Mouse (Mus musculus) MEL (cell line): Measurements from ENCODE around the gene Tcea3. TPM values are rescaled to one million over a fixed set of nuclear protein-coding genes. Genes with fewer than 3 reads are reported as not detected.

ENCODE experiments used
- DNase-seq: peaks from one replicate; pipeline ENCODE4 v3.0.0; 2011; ENCODE audit warnings: low read depth, low spot score
- H3K27ac ChIP-seq: 2 replicates; pipeline ENCODE4 v1.5.1; 2012; ENCODE audit warnings: low read depth, mild to moderate bottlenecking, control low read depth, low read length, moderate library complexity; ENCODE audit not compliant: control insufficient read depth
- H3K27me3 ChIP-seq, 2 experiments: fragments of 150-350 bp in 1 of 2; sonication (generic) in 1 of 2; 2 replicates each; pipeline ENCODE4 v1.6.1; 2012; ENCODE audit warnings: low read length in 2 of 2, mild to moderate bottlenecking in 2 of 2, improper control_type of control experiment in 1 of 2, moderate library complexity in 1 of 2; ENCODE audit not compliant: insufficient read depth in 2 of 2, control insufficient read depth in 1 of 2
- H3K36me3 ChIP-seq, 2 experiments: 2 replicates each; pipeline ENCODE4 v1.6.1; 2012 to 2014; ENCODE audit warnings: low read length in 2 of 2, improper control_type of control experiment in 1 of 2, inconsistent platforms in 1 of 2, mild to moderate bottlenecking in 1 of 2; ENCODE audit not compliant: insufficient read depth in 2 of 2, control insufficient read depth in 1 of 2
- H3K4me1 ChIP-seq, 2 experiments: fragments of 150-350 bp in 1 of 2; sonication (generic) in 1 of 2; 2 replicates each; pipeline ENCODE4 v1.6.1; 2012; ENCODE audit warnings: low read length in 2 of 2, improper control_type of control experiment in 1 of 2, mild to moderate bottlenecking in 1 of 2; ENCODE audit not compliant: insufficient read depth in 2 of 2, control insufficient read depth in 1 of 2
- H3K4me3 ChIP-seq, 2 experiments: fragments of 150-350 bp in 1 of 2; sonication (generic) in 1 of 2; 2 replicates each; pipeline ENCODE4 v1.5.1; 2012; ENCODE audit warnings: low read depth in 2 of 2, low read length in 2 of 2, mild to moderate bottlenecking in 2 of 2, moderate library complexity in 2 of 2, control low read depth in 1 of 2, improper control_type of control experiment in 1 of 2; ENCODE audit not compliant: control insufficient read depth in 1 of 2, insufficient read depth in 1 of 2
- H3K79me2 ChIP-seq: 2 replicates; pipeline ENCODE4 v1.6.1; 2012; ENCODE audit warnings: mild to moderate bottlenecking, low read length, moderate library complexity; ENCODE audit not compliant: control insufficient read depth, poor library complexity, insufficient read depth
- H3K9ac ChIP-seq: 2 replicates; pipeline ENCODE4 v1.6.1; 2012; ENCODE audit warnings: low read depth, mild to moderate bottlenecking, control low read depth, low read length, moderate library complexity; ENCODE audit not compliant: control insufficient read depth, poor library complexity, severe bottlenecking
- H3K9me3 ChIP-seq: fragments of 150-350 bp; sonication (generic); replicated peaks from 2 replicates; pipeline ENCODE4 v1.6.1; 2012; ENCODE audit warnings: mild to moderate bottlenecking, low read length, improper control_type of control experiment, moderate library complexity; ENCODE audit not compliant: insufficient read depth
- CHD1 ChIP-seq: IDR thresholded peaks from 2 replicates; pipeline ENCODE4 v1.6.1; 2012; ENCODE audit warnings: low read depth, mild to moderate bottlenecking, inconsistent platforms, low read length, improper control_type of control experiment
- CHD2 ChIP-seq: IDR thresholded peaks from 2 replicates; pipeline ENCODE4 v1.6.1; 2011; ENCODE audit warnings: low read length, improper control_type of control experiment
- EP300 ChIP-seq, 2 experiments: IDR thresholded peaks; 2 replicates each; pipeline ENCODE4 v1.6.1; 2011; ENCODE audit warnings: improper control_type of control experiment in 2 of 2, low read length in 2 of 2, low read depth in 1 of 2, mild to moderate bottlenecking in 1 of 2
- ETS1 ChIP-seq: IDR thresholded peaks from 2 replicates; pipeline ENCODE4 v1.6.1; 2012; ENCODE audit warnings: low read depth, mild to moderate bottlenecking, inconsistent platforms, low read length, improper control_type of control experiment, moderate library complexity
- GABPA ChIP-seq: IDR thresholded peaks from 2 replicates; pipeline ENCODE4 v1.6.1; 2012; ENCODE audit warnings: low read depth, mild to moderate bottlenecking, inconsistent platforms, low read length, improper control_type of control experiment, moderate library complexity
- HCFC1 ChIP-seq: IDR thresholded peaks from 2 replicates; pipeline ENCODE4 v1.6.1; 2012; ENCODE audit warnings: low read depth, mild to moderate bottlenecking, inconsistent platforms, low read length, improper control_type of control experiment, moderate library complexity
- JUND ChIP-seq: IDR thresholded peaks from 2 replicates; pipeline ENCODE4 v1.6.1; 2011; ENCODE audit warnings: low read depth, mild to moderate bottlenecking, improper control_type of control experiment, low read length
- KAT2A ChIP-seq: conservative IDR thresholded peaks from 2 replicates; pipeline ENCODE4 v1.6.1; 2012; ENCODE audit warnings: low read depth, low read length, improper control_type of control experiment, inconsistent platforms
- MAX ChIP-seq: IDR thresholded peaks from 2 replicates; pipeline ENCODE4 v1.6.1; 2011; ENCODE audit warnings: low read length, improper control_type of control experiment
- MEF2A ChIP-seq: IDR thresholded peaks from 2 replicates; pipeline ENCODE4 v1.6.1; 2014; ENCODE audit warnings: low read depth, mild to moderate bottlenecking, inconsistent platforms, low read length, improper control_type of control experiment; ENCODE audit not compliant: poor library complexity, insufficient replicate concordance, severe bottlenecking; ENCODE audit errors: extremely low read depth
- MXI1 ChIP-seq: IDR thresholded peaks from 2 replicates; pipeline ENCODE4 v1.6.1; 2011; ENCODE audit warnings: mild to moderate bottlenecking, low read depth, low read length, improper control_type of control experiment
- MYB ChIP-seq: IDR thresholded peaks from 2 replicates; pipeline ENCODE4 v1.6.1; 2011; ENCODE audit warnings: mild to moderate bottlenecking, low read depth, low read length, improper control_type of control experiment
- NELFE ChIP-seq: IDR thresholded peaks from 2 replicates; pipeline ENCODE4 v1.6.1; 2011; ENCODE audit warnings: low read depth, low read length, improper control_type of control experiment
- POLR2AphosphoS2 ChIP-seq: IDR thresholded peaks from 2 replicates; pipeline ENCODE4 v1.6.1; 2011; ENCODE audit warnings: low read length, improper control_type of control experiment
- POLR2AphosphoS5 ChIP-seq: IDR thresholded peaks from 2 replicates; pipeline ENCODE4 v1.6.1; 2012; ENCODE audit warnings: low read depth, borderline replicate concordance, mild to moderate bottlenecking, inconsistent platforms, low read length, moderate library complexity, mixed read lengths
- SIN3A ChIP-seq: IDR thresholded peaks from 2 replicates; pipeline ENCODE4 v1.6.1; 2012; ENCODE audit warnings: low read length, improper control_type of control experiment, inconsistent platforms
- SMC3 ChIP-seq: IDR thresholded peaks from 2 replicates; pipeline ENCODE4 v1.6.1; 2011; ENCODE audit warnings: low read depth, low read length, improper control_type of control experiment
- TAL1 ChIP-seq: IDR thresholded peaks from 2 replicates; pipeline ENCODE4 v1.6.1; 2012; ENCODE audit warnings: mild to moderate bottlenecking, inconsistent platforms, low read length, moderate library complexity, mixed read lengths
- UBTF ChIP-seq: IDR thresholded peaks from 2 replicates; pipeline ENCODE4 v1.6.1; 2012; ENCODE audit warnings: low read depth, mild to moderate bottlenecking, inconsistent platforms, low read length, improper control_type of control experiment, moderate library complexity, borderline replicate concordance; ENCODE audit not compliant: insufficient read depth
- USF1 ChIP-seq: IDR thresholded peaks from 2 replicates; pipeline ENCODE4 v1.6.1; 2014; ENCODE audit warnings: low read depth, mild to moderate bottlenecking, inconsistent platforms, low read length, improper control_type of control experiment, moderate library complexity
- ZC3H11A ChIP-seq: IDR thresholded peaks from 2 replicates; pipeline ENCODE4 v1.6.1; 2012; ENCODE audit warnings: low read depth, mild to moderate bottlenecking, inconsistent platforms, low read length, improper control_type of control experiment
- ZMIZ1 ChIP-seq: IDR thresholded peaks from 2 replicates; pipeline ENCODE4 v1.6.1; 2012; ENCODE audit warnings: low read depth, mild to moderate bottlenecking, inconsistent platforms, low read length, improper control_type of control experiment, moderate library complexity
- ZNF384 ChIP-seq: IDR thresholded peaks from 2 replicates; pipeline ENCODE4 v1.6.1; 2012; ENCODE audit warnings: low read depth, mild to moderate bottlenecking, inconsistent platforms, low read length, improper control_type of control experiment
- polyA plus RNA-seq, 2 experiments: library from polyadenylated mRNA; stranded (reverse) in 1 of 2; unstranded in 1 of 2; fragments of >175 nt in 1 of 2; fragments of >200 nt in 1 of 2; gene quantifications; 2 replicates each; pipeline versions ENCODE4 v1.2.1 to v1.2.4; 2012; ENCODE audit warnings: low replicate concordance in 2 of 2, low read depth in 1 of 2; ENCODE audit not compliant: insufficient read length in 2 of 2, insufficient read depth in 1 of 2, missing spikeins in 1 of 2
- total RNA-seq: library from RNA; depleted of rRNA; stranded (reverse); fragments of 300-350 nt; gene quantifications from 2 replicates; pipeline ENCODE4 v1.2.3, GENCODE M21; 2012; rRNA removed

Tcea3 gene
- not detected in 2 replicates for total RNA-seq
- not detected for polyA plus RNA-seq

- H3K9ac ChIP-seq, result no peak within 1 kb of the TSS
- no peak for DNase-seq
- no peak within 1 kb of the TSS for H3K4me3 ChIP-seq
- H3K27me3 ChIP-seq, result peaks cover 0 to 3% of the 10 kb centered on the region in 2 experiments; a peak in 2 of 4 replicates
- H3K9me3 ChIP-seq, result no peaks in the 10 kb centered on the region
- no peak for TF ChIP-seq HCFC1
- TF ChIP-seq GABPA, result no peak
- TF ChIP-seq MAX, result no peak
- TF ChIP-seq NELFE, result no peak
- TF ChIP-seq TAL1, result no peak
- TF ChIP-seq MXI1, result no peak
- TF ChIP-seq UBTF, result no peak
- TF ChIP-seq POLR2AphosphoS2, result no peak
- no peak for TF ChIP-seq EP300 (IDR thresholded peaks at IDR 0.05; ENCODE audit: low read depth in 1 of 2, low read length in 2 of 2)
- no peak for TF ChIP-seq MYB
- no peak for TF ChIP-seq SMC3
- TF ChIP-seq CHD2, result no peak
- H3K27ac ChIP-seq, result no peak within 1 kb of the TSS
- no peaks in the 10 kb centered on the region for H3K36me3 ChIP-seq
- no peaks in the 10 kb centered on the region for H3K79me2 ChIP-seq
- H3K4me1 ChIP-seq, result no peaks in the 10 kb centered on the region
Observed at GRCm38 (mm10) chr4:136247729-136248463, at the start of gene Tcea3. Gene Tcea3, plus strand, starts transcription at chr4:136247729.

DNA sequence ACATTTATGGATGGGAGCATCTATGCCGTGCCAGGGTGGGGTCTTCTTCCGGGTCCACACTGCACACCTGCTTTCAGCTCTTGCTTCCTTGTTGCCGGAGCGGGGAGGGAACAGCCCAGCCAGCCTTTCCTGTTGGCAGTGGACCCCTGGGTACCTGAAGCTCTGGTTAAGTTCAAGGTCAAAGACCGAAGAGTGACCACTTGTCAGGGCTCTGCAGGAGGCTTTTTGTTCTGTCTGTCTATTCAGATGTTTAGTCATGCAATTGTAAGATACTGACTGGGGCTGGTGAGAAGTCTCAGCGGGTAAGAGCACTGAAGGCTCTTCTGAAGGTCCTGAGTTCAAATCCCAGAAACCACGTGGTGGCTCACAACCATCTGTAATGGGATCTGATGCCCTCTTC lies 48.7 kb upstream of the Tcea3 start:
- H3K4me3 ChIP-seq, result no peak overlapping the region
- no peak overlapping the region for H3K27ac ChIP-seq
- peaks cover 0 to 3% of the 10 kb centered on the region in 2 experiments; a peak in 1 of 4 replicates for H3K36me3 ChIP-seq
- H3K27me3 ChIP-seq, result no peaks in the 10 kb centered on the region
- H3K79me2 ChIP-seq, result no peaks in the 10 kb centered on the region
- H3K9ac ChIP-seq, result no peak overlapping the region
- TF ChIP-seq ZMIZ1 (no peak), ZNF384 (no peak), ZC3H11A (no peak), KAT2A (no peak), GABPA (no peak), EP300 (IDR thresholded peaks at IDR 0.05; ENCODE audit: low read depth in 1 of 2, low read length in 2 of 2) (no peak), MEF2A (no peak), JUND (no peak), CHD1 (no peak), ETS1 (no peak), POLR2AphosphoS5 (no peak), USF1 (no peak), SIN3A (no peak)
- no peak for DNase-seq
- no peaks in the 10 kb centered on the region for H3K9me3 ChIP-seq
- 0 out of 4 replicates have a peak, but pooled peaks cover 0 to 4% of the 10 kb centered on the region in 2 experiments for H3K4me1 ChIP-seq
